In the genomic region with DNA sequence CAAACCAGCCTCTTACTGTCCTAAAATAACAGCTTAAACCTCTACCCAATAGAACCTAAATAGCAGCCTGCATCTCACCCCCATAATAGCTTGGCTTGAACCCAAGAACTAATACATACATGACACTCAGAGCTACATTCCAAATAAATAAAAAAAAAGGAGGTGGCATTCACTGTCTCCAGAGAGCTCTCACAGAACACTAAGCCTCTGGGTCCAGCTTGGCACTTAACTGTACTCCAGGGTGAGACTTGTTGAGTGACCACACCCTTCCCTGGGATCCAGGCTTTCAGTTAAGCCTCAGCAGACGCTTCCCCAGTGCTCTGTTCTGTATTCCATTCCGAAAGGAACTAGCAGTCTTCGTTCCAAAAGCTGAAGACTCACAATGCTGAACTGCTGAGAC, we compare ENCODE assay signal across 23 mouse cellular contexts.
DNase-seq lines count a peak whose midpoint lies in the region; ATAC-seq lines count a peak whose summit lies in the region.
"Had no signal": no experiment of that assay in that cellular context is flagged by ENCODE, and none has a peak within 500 bp of the region (broad histone marks: within the 10 kb centered on the region; RNA-seq: fewer than 3 reads in every experiment).

No protein-coding gene starts in this region.

- H3K9me3 ChIP-seq in heart, embryonic 12.5 days (replicated peaks), result no peaks in the 10 kb centered on the region
- H3K9me3 ChIP-seq in heart, embryonic 11.5 days (replicated peaks; ENCODE audit: control insufficient read depth, low read length), result no peaks in the 10 kb centered on the region
- H3K9me3 ChIP-seq: forebrain, embryonic 13.5 days; hindbrain, embryonic 15.5 days; intestine, embryonic 15.5 days; limb, embryonic 13.5 days; liver, embryonic 12.5 days; lung, embryonic 15.5 days; midbrain, embryonic 12.5 days; neural tube, embryonic 15.5 days had no signal

- peak; percentile 51; the same call in 1 of the 2 replicates for ATAC-seq in heart, embryonic 12.5 days (ENCODE audit: insufficient number of reproducible peaks, low FRiP score)
- no peak for ATAC-seq in heart, embryonic 11.5 days (replicated peaks; ENCODE audit: insufficient number of reproducible peaks, low FRiP score, low TSS enrichment)
- ATAC-seq: forebrain, embryonic 13.5 days; intestine, embryonic 15.5 days; liver, embryonic 12.5 days had no signal

- no peak overlapping the region for H3K4me3 ChIP-seq in heart, embryonic 12.5 days
- H3K4me3 ChIP-seq in heart, embryonic 11.5 days (ENCODE audit: low read depth, low read length), result no peak overlapping the region
- H3K4me3 ChIP-seq: forebrain, embryonic 13.5 days; hindbrain, embryonic 15.5 days; intestine, embryonic 15.5 days; limb, embryonic 13.5 days; liver, embryonic 12.5 days; lung, embryonic 15.5 days; midbrain, embryonic 12.5 days; neural tube, embryonic 15.5 days had no signal

- peak; percentile 4 to 11 for DNase-seq in kidney, postnatal 36 days
- DNase-seq in kidney, postnatal 10 days, result no peak
- DNase-seq in 3134 (ENCODE audit: extremely low read depth, insufficient read length, low spot score) (peak; percentile 9), 3T3-L1 (ENCODE audit: low read depth, low spot score) (peak; percentile 39)
- DNase-seq in thymus, adult 18-20 months, result no peak
- DNase-seq: adrenal gland, postnatal 14 days; cerebellum, adult 8-10 months; gastrocnemius, postnatal 14 days; heart, adult 11 months; kidney, adult 9 months; kidney, postnatal 4 days; right cerebral cortex, adult 18-20 months; right cerebral cortex, postnatal 4 days had no signal

- WGBS in heart, embryonic 12.5 days, result 40% methylated on average over 3 of the region's 3 CpGs
- 39% methylated on average over 3 of the region's 3 CpGs for WGBS in heart, embryonic 11.5 days (ENCODE audit: insufficient replicate concordance)

- H3K36me3 ChIP-seq in heart, embryonic 12.5 days, result no peaks in the 10 kb centered on the region
- no peaks in the 10 kb centered on the region for H3K36me3 ChIP-seq in heart, embryonic 11.5 days (ENCODE audit: control insufficient read depth, insufficient read depth, low read length)
- H3K36me3 ChIP-seq: hindbrain, embryonic 15.5 days; intestine, embryonic 15.5 days; limb, embryonic 13.5 days; liver, embryonic 12.5 days; lung, embryonic 15.5 days; midbrain, embryonic 12.5 days; neural tube, embryonic 15.5 days had no signal

- no peak overlapping the region for H3K9ac ChIP-seq in heart, embryonic 12.5 days
- no peak overlapping the region for H3K9ac ChIP-seq in heart, embryonic 11.5 days (ENCODE audit: low read depth, low read length)
- H3K9ac ChIP-seq: forebrain, embryonic 13.5 days; hindbrain, embryonic 15.5 days; intestine, embryonic 15.5 days; limb, embryonic 13.5 days; liver, embryonic 12.5 days; lung, embryonic 15.5 days; midbrain, embryonic 12.5 days; neural tube, embryonic 15.5 days had no signal

- H3K27ac ChIP-seq in heart, embryonic 12.5 days (ENCODE audit: poor library complexity, severe bottlenecking), result no peak overlapping the region
- H3K27ac ChIP-seq in heart, embryonic 11.5 days (ENCODE audit: low read depth, low read length), result no peak overlapping the region
- H3K27ac ChIP-seq: forebrain, embryonic 13.5 days; hindbrain, embryonic 15.5 days; intestine, embryonic 15.5 days; limb, embryonic 13.5 days; liver, embryonic 12.5 days; lung, embryonic 15.5 days; midbrain, embryonic 12.5 days; neural tube, embryonic 15.5 days had no signal

- H3K4me2 ChIP-seq in heart, embryonic 12.5 days, result no peak overlapping the region
- H3K4me2 ChIP-seq in heart, embryonic 11.5 days, result no peak overlapping the region
- H3K4me2 ChIP-seq: forebrain, embryonic 13.5 days; hindbrain, embryonic 15.5 days; intestine, embryonic 15.5 days; limb, embryonic 13.5 days; liver, embryonic 12.5 days; lung, embryonic 15.5 days; midbrain, embryonic 12.5 days; neural tube, embryonic 15.5 days had no signal

- H3K27me3 ChIP-seq in heart, embryonic 12.5 days (replicated peaks), result no peaks in the 10 kb centered on the region
- H3K27me3 ChIP-seq in heart, embryonic 11.5 days (ENCODE audit: control insufficient read depth, insufficient read depth, low read length), result no peaks in the 10 kb centered on the region
- H3K27me3 ChIP-seq: forebrain, embryonic 13.5 days; hindbrain, embryonic 15.5 days; intestine, embryonic 15.5 days; limb, embryonic 13.5 days; liver, embryonic 12.5 days; lung, embryonic 15.5 days; midbrain, embryonic 12.5 days; neural tube, embryonic 15.5 days had no signal

- H3K4me1 ChIP-seq in heart, embryonic 12.5 days (replicated peaks), result peaks cover 8% of the 10 kb centered on the region; the same call in 1 of the 2 replicates
- no peaks in the 10 kb centered on the region for H3K4me1 ChIP-seq in heart, embryonic 11.5 days (ENCODE audit: control insufficient read depth, insufficient read depth, low read length)
- H3K4me1 ChIP-seq: forebrain, embryonic 13.5 days; hindbrain, embryonic 15.5 days; intestine, embryonic 15.5 days; liver, embryonic 12.5 days; lung, embryonic 15.5 days; midbrain, embryonic 12.5 days had no signal

Comparison
In these comparisons a context has a peak if more than half of its experiments do, and no peak if none do; other contexts are left out.
1. DNase-seq: peak in kidney, postnatal 36 days (2 of 2), 3134 (single experiment) and 3T3-L1 (single experiment); none in kidney, postnatal 10 days (single experiment) and thymus, adult 18-20 months (0 of 2).